Mouse (Mus musculus) forebrain, embryonic 16.5 days (tissue): Measurements from ENCODE around the gene Rgs17. TPM values are rescaled to one million over a fixed set of nuclear protein-coding genes. Genes with fewer than 3 reads are reported as not detected.
A peak's percentile ranks its signal among the peaks of the same experiment; 100 is the strongest.

Source experiments
- ATAC-seq: fragments of 200-750 bp; cut with Nextera tagmentation; 2 replicates; pipeline ENCODE4 v1.8.0; 2017; ENCODE audit warnings: mild to moderate bottlenecking, moderate library complexity
- H3K27ac ChIP-seq: fragments of 300-500 bp; sonication (generic); 2 replicates; pipeline ENCODE4 v1.5.1; 2014; ENCODE audit warnings: low read length, control low read depth
- H3K27me3 ChIP-seq: fragments of 300-500 bp; sonication (generic); replicated peaks from 2 replicates; pipeline ENCODE4 v1.6.1; 2014; ENCODE audit warnings: low read length; ENCODE audit not compliant: control insufficient read depth, insufficient read depth
- H3K36me3 ChIP-seq: fragments of 300-500 bp; sonication (generic); 2 replicates; pipeline ENCODE4 v1.6.1; 2014; ENCODE audit not compliant: control insufficient read depth, insufficient read depth
- H3K4me1 ChIP-seq: fragments of 300-500 bp; sonication (generic); replicated peaks from 2 replicates; pipeline ENCODE4 v1.6.1; 2014; ENCODE audit warnings: low read length; ENCODE audit not compliant: control insufficient read depth, insufficient read depth
- H3K4me2 ChIP-seq: fragments of 300-500 bp; sonication (generic); 2 replicates; pipeline ENCODE4 v1.6.1; 2014; ENCODE audit warnings: mild to moderate bottlenecking, low read length, control low read depth
- H3K4me3 ChIP-seq: fragments of 300-500 bp; sonication (generic); replicated peaks from 2 replicates; pipeline ENCODE4 v1.5.1; 2014; ENCODE audit warnings: mild to moderate bottlenecking, low read length, control low read depth
- H3K9ac ChIP-seq: fragments of 300-500 bp; sonication (generic); replicated peaks from 2 replicates; pipeline ENCODE4 v1.6.1; 2014; ENCODE audit warnings: low read depth, low read length, control low read depth
- H3K9me3 ChIP-seq: fragments of 300-500 bp; sonication (generic); 2 replicates; pipeline ENCODE4 v1.6.1; 2016; ENCODE audit warnings: low read length; ENCODE audit not compliant: control insufficient read depth
- WGBS: fragments of 180-500 bp; shearing (Covaris S2); extraction: QIAGEN DNeasy Blood & Tissue Kit; methylation state at CpG from one replicate; pipeline ENCODE4 v1.1.7; 2014; 5-methylcytosine and 5-hydroxymethylcytosine counted together
- polyA plus RNA-seq: library from polyadenylated mRNA; unstranded; fragments of >200 nt; fragmentation: Nextera tagmentation; extraction: Ambion mirVana; gene quantifications from 2 replicates; pipeline ENCODE4 v1.2.1, GENCODE M21; 2015

The Rgs17 gene
- polyA plus RNA-seq, 1 experiment from 2014 or later, result 19.5 TPM

GRCm38 (mm10) chr10:5877106-5877505, 45.1 kb downstream of the Rgs17 start:
- Histone ChIP-seq H3K9ac (no peak overlapping the region), H3K9me3 (no peaks in the 10 kb centered on the region), H3K27ac (no peak overlapping the region), H3K4me1 (no peaks in the 10 kb centered on the region), H3K4me2 (no peak overlapping the region), H3K36me3 (no peaks in the 10 kb centered on the region), H3K27me3 (no peaks in the 10 kb centered on the region), H3K4me3 (no peak overlapping the region)
- WGBS, result 57% methylated on average over 3 of the region's 3 CpGs
- ATAC-seq, result no peak

GRCm38 (mm10) chr10:5871081-5871480, 51.1 kb downstream of the Rgs17 start:
- Histone ChIP-seq H3K4me2 (no peak overlapping the region), H3K9me3 (no peaks in the 10 kb centered on the region), H3K4me1 (peaks cover 10% of the 10 kb centered on the region), H3K9ac (no peak overlapping the region), H3K27me3 (no peaks in the 10 kb centered on the region), H3K27ac (no peak overlapping the region), H3K36me3 (no peaks in the 10 kb centered on the region), H3K4me3 (no peak overlapping the region)
- ATAC-seq, result no peak
- 47% methylated on average over 4 of the region's 4 CpGs for WGBS

- H3K4me1 ChIP-seq, result peaks cover 12% of the 10 kb centered on the region
- H3K27ac ChIP-seq, result no peak overlapping the region; the same call in none of the 2 replicates
- ATAC-seq, result peak; percentile 77
- peak overlapping the region; percentile 9 for H3K4me3 ChIP-seq
- H3K9me3 ChIP-seq, result no peaks in the 10 kb centered on the region
- no peak overlapping the region for H3K9ac ChIP-seq
- no peaks in the 10 kb centered on the region for H3K27me3 ChIP-seq
- WGBS, result 27% methylated on average over 11 of the region's 11 CpGs
- peak overlapping the region; percentile 42 for H3K4me2 ChIP-seq
- no peaks in the 10 kb centered on the region for H3K36me3 ChIP-seq
These were observed 54.1 kb downstream of the Rgs17 start for GRCm38 (mm10) chr10:5867981-5868552.

GRCm38 (mm10) chr10:5865996-5866395, 56.2 kb downstream of the Rgs17 start:
- ATAC-seq, result 0 out of 2 replicates have a peak, but pooled peaks have one; percentile 24
- Histone ChIP-seq H3K9ac (no peak overlapping the region), H3K9me3 (no peaks in the 10 kb centered on the region), H3K4me3 (no peak overlapping the region), H3K4me2 (no peak overlapping the region), H3K27me3 (no peaks in the 10 kb centered on the region), H3K27ac (no peak overlapping the region), H3K36me3 (no peaks in the 10 kb centered on the region), H3K4me1 (peaks cover 12% of the 10 kb centered on the region)
- WGBS, result 54% methylated on average over 2 of the region's 2 CpGs

GRCm38 (mm10) chr10:5862669-5863068, 59.5 kb downstream of the Rgs17 start:
- Histone ChIP-seq H3K27ac (no peak overlapping the region), H3K9ac (no peak overlapping the region), H3K4me2 (no peak overlapping the region), H3K9me3 (no peaks in the 10 kb centered on the region), H3K4me3 (no peak overlapping the region), H3K4me1 (peaks cover 4% of the 10 kb centered on the region), H3K36me3 (no peaks in the 10 kb centered on the region), H3K27me3 (no peaks in the 10 kb centered on the region)
- no peak for ATAC-seq
- WGBS, result 97% methylated on average over 3 of the region's 3 CpGs

GRCm38 (mm10) chr10:5860849-5861248, 61.4 kb downstream of the Rgs17 start:
- Histone ChIP-seq H3K27ac (no peak overlapping the region), H3K4me2 (no peak overlapping the region), H3K9ac (no peak overlapping the region), H3K27me3 (no peaks in the 10 kb centered on the region), H3K4me1 (0 out of 2 replicates have a peak, but pooled peaks cover 2% of the 10 kb centered on the region), H3K9me3 (no peaks in the 10 kb centered on the region), H3K4me3 (no peak overlapping the region), H3K36me3 (no peaks in the 10 kb centered on the region)
- no peak for ATAC-seq
- WGBS, result 96% methylated on average over 3 of the region's 3 CpGs

- Histone ChIP-seq H3K27ac (no peak overlapping the region), H3K27me3 (no peaks in the 10 kb centered on the region), H3K9ac (no peak overlapping the region), H3K4me3 (no peak overlapping the region), H3K9me3 (no peaks in the 10 kb centered on the region), H3K36me3 (no peaks in the 10 kb centered on the region), H3K4me2 (no peak overlapping the region), H3K4me1 (0 out of 2 replicates have a peak, but pooled peaks cover 2% of the 10 kb centered on the region)
- ATAC-seq, result peak; percentile 10; the same call in 1 of the 2 replicates
- WGBS, result 79% methylated on average over 4 of the region's 4 CpGs
These were observed 62.5 kb downstream of the Rgs17 start for GRCm38 (mm10) chr10:5859729-5860128.

- H3K4me1 ChIP-seq, result no peaks in the 10 kb centered on the region
- H3K27ac ChIP-seq, result no peak overlapping the region
- no peak overlapping the region for H3K9ac ChIP-seq
- H3K9me3 ChIP-seq, result no peaks in the 10 kb centered on the region
- H3K4me2 ChIP-seq, result no peak overlapping the region
- 64% methylated on average over 10 of the region's 10 CpGs for WGBS
- no peaks in the 10 kb centered on the region for H3K27me3 ChIP-seq
- ATAC-seq, result no peak
- H3K36me3 ChIP-seq, result no peaks in the 10 kb centered on the region
- H3K4me3 ChIP-seq, result no peak overlapping the region
These were observed 64.1 kb downstream of the Rgs17 start for GRCm38 (mm10) chr10:5857996-5858549.

- Histone ChIP-seq H3K4me2 (no peak overlapping the region), H3K27ac (no peak overlapping the region), H3K36me3 (no peaks in the 10 kb centered on the region), H3K4me1 (no peaks in the 10 kb centered on the region), H3K9me3 (no peaks in the 10 kb centered on the region), H3K27me3 (no peaks in the 10 kb centered on the region), H3K9ac (no peak overlapping the region), H3K4me3 (no peak overlapping the region)
- 77% methylated on average over 8 of the region's 8 CpGs for WGBS
- no peak for ATAC-seq
These were observed 68.8 kb downstream of the Rgs17 start for GRCm38 (mm10) chr10:5853290-5853868.
